Mouse (Mus musculus) forebrain, embryonic 16.5 days (tissue): Measurements from ENCODE around the gene Ate1. TPM values are rescaled to one million over a fixed set of nuclear protein-coding genes. Genes with fewer than 3 reads are reported as not detected.

Experiments used
- ATAC-seq: fragments of 200-750 bp; cut with Nextera tagmentation; 2 replicates; pipeline ENCODE4 v1.8.0; 2017; ENCODE audit warnings: mild to moderate bottlenecking, moderate library complexity
- H3K27ac ChIP-seq: fragments of 300-500 bp; sonication (generic); 2 replicates; pipeline ENCODE4 v1.5.1; 2014; ENCODE audit warnings: low read length, control low read depth
- H3K27me3 ChIP-seq: fragments of 300-500 bp; sonication (generic); replicated peaks from 2 replicates; pipeline ENCODE4 v1.6.1; 2014; ENCODE audit warnings: low read length; ENCODE audit not compliant: control insufficient read depth, insufficient read depth
- H3K36me3 ChIP-seq: fragments of 300-500 bp; sonication (generic); 2 replicates; pipeline ENCODE4 v1.6.1; 2014; ENCODE audit not compliant: control insufficient read depth, insufficient read depth
- H3K4me1 ChIP-seq: fragments of 300-500 bp; sonication (generic); replicated peaks from 2 replicates; pipeline ENCODE4 v1.6.1; 2014; ENCODE audit warnings: low read length; ENCODE audit not compliant: control insufficient read depth, insufficient read depth
- H3K4me2 ChIP-seq: fragments of 300-500 bp; sonication (generic); 2 replicates; pipeline ENCODE4 v1.6.1; 2014; ENCODE audit warnings: mild to moderate bottlenecking, low read length, control low read depth
- H3K4me3 ChIP-seq: fragments of 300-500 bp; sonication (generic); replicated peaks from 2 replicates; pipeline ENCODE4 v1.5.1; 2014; ENCODE audit warnings: mild to moderate bottlenecking, low read length, control low read depth
- H3K9ac ChIP-seq: fragments of 300-500 bp; sonication (generic); replicated peaks from 2 replicates; pipeline ENCODE4 v1.6.1; 2014; ENCODE audit warnings: low read depth, low read length, control low read depth
- H3K9me3 ChIP-seq: fragments of 300-500 bp; sonication (generic); 2 replicates; pipeline ENCODE4 v1.6.1; 2016; ENCODE audit warnings: low read length; ENCODE audit not compliant: control insufficient read depth
- WGBS: fragments of 180-500 bp; shearing (Covaris S2); extraction: QIAGEN DNeasy Blood & Tissue Kit; methylation state at CpG from one replicate; pipeline ENCODE4 v1.1.7; 2014; 5-methylcytosine and 5-hydroxymethylcytosine counted together
- polyA plus RNA-seq: library from polyadenylated mRNA; unstranded; fragments of >200 nt; fragmentation: Nextera tagmentation; extraction: Ambion mirVana; gene quantifications from 2 replicates; pipeline ENCODE4 v1.2.1, GENCODE M21; 2015

Ate1 gene
- polyA plus RNA-seq: 86.3 and 95.4 TPM in 2 replicates

DNA sequence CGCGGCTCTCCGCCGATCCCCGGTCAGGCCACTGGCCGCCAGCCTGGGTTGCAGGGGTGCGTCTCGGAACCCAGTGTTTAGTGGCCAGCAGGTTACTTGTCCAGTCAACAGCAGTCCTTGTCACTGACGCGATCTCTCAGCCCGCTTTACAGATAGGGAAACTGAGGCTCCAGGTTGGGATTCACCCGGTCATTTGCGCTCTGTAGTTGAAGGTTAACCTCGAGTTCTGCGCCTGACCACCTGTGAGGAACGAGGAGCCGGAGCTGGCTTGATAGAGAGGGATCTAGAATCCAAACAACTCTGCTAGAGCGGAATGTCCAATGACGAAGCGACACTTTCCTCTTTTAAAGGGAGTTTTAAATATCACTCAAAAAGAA lies at the start of gene Ate1:
Ate1 (minus strand) TSS at position 321 of the 377 bp plus-strand sequence.
- 16% methylated on average over 20 of the region's 20 CpGs for WGBS
- Histone ChIP-seq H3K36me3 (no peaks in the 10 kb centered on the region), H3K27me3 (no peaks in the 10 kb centered on the region), H3K9me3 (no peaks in the 10 kb centered on the region), H3K9ac (peak within 1 kb of the TSS; percentile 98), H3K4me3 (peak within 1 kb of the TSS; percentile 95), H3K4me1 (peaks cover 21% of the 10 kb centered on the region), H3K4me2 (peak within 1 kb of the TSS; percentile 74), H3K27ac (peak within 1 kb of the TSS; percentile 96)
- ATAC-seq: no peak

DNA sequence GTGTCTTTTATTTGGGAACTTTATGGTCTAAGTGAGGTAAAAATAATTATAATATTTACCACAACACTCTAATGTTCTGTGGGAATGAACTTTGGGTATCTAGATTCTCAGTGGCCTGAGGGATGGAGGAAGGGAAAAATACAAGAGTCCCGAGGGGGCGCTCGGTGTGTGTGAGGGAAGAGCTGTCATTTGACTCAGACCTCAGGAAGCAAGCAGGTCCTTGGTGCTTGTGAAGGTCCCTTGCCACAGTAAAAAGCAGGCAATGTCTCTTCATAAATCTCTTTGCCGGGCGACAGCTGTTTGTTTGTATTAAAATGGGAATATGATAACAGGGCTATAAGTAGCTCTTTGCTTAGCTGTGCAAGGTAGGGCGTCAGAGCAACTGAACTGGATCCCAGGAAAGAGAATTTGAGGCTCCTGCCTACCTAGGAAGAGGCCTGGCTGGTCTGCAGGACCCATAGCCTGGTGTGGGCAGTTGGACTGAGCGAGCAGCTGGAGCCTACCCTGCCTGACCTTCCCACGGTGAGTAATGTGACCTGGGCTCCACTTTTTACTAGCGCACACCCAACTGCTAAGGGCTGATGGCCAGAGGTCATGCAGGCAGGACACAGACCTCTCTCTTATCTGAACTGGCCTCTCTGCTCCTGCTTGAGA lies 48.7 kb upstream of the Ate1 start:
- Histone ChIP-seq H3K4me2 (no peak overlapping the region), H3K27me3 (no peaks in the 10 kb centered on the region), H3K27ac (no peak overlapping the region), H3K4me1 (peaks cover 7% of the 10 kb centered on the region), H3K36me3 (no peaks in the 10 kb centered on the region), H3K4me3 (no peak overlapping the region), H3K9me3 (no peaks in the 10 kb centered on the region), H3K9ac (no peak overlapping the region)
- ATAC-seq: no peak
- 88% methylated on average over 9 of the region's 9 CpGs for WGBS

DNA sequence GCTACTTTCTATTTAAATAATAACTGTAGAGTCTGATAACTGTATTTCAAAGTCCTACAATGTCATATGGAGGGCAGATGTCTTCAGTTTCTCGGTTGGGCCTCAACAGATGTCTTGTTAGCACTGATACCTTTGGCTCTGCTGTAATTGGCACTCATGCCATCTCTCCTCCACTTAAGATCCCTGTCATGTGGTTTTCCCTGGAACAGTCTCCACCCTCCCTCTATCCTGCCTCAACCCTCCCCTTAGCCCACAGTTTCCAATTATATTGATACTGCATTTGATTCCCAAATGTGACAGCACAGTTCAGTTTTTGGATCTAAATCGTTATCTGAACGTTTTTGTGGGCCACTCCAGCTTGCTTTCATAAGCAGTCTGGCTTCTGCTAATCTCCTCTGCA lies 44.4 kb upstream of the Ate1 start:
- Histone ChIP-seq H3K4me1 (peaks cover 2% of the 10 kb centered on the region), H3K27me3 (no peaks in the 10 kb centered on the region), H3K9ac (no peak overlapping the region), H3K4me2 (no peak overlapping the region), H3K4me3 (no peak overlapping the region), H3K36me3 (no peaks in the 10 kb centered on the region), H3K27ac (no peak overlapping the region; the same call in 1 of the 2 replicates), H3K9me3 (no peaks in the 10 kb centered on the region)
- WGBS: 51% methylated on average over 3 of the region's 3 CpGs
- 0 out of 2 replicates have a peak, but pooled peaks have one; percentile 57 for ATAC-seq

DNA sequence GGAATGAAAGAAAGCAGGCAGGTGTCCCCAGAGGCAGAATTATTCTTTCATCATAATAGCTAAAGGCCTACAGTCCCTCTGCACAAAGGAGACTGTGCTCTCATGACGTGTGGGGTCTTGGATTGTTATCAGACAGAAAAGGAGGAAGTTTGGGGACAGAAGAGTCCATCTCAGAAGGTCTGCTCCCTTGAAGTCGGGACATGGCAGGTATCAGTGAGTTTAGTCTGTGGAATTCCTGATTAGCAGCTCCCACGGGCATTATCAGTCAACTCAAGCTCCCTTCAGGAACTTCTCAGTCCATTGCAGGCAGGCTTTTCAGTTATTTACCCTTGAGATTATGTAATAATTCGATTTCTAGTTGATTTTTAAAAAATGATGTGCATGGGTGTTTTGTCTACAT lies 43.7 kb upstream of the Ate1 start:
- WGBS: 65% methylated on average over 4 of the region's 4 CpGs
- no peak overlapping the region for H3K9ac ChIP-seq
- H3K9me3 ChIP-seq: no peaks in the 10 kb centered on the region
- no peaks in the 10 kb centered on the region for H3K27me3 ChIP-seq
- ATAC-seq: no peak
- no peak overlapping the region for H3K27ac ChIP-seq
- no peaks in the 10 kb centered on the region for H3K36me3 ChIP-seq
- no peak overlapping the region for H3K4me2 ChIP-seq
- no peak overlapping the region for H3K4me3 ChIP-seq
- peaks cover 2% of the 10 kb centered on the region for H3K4me1 ChIP-seq

DNA sequence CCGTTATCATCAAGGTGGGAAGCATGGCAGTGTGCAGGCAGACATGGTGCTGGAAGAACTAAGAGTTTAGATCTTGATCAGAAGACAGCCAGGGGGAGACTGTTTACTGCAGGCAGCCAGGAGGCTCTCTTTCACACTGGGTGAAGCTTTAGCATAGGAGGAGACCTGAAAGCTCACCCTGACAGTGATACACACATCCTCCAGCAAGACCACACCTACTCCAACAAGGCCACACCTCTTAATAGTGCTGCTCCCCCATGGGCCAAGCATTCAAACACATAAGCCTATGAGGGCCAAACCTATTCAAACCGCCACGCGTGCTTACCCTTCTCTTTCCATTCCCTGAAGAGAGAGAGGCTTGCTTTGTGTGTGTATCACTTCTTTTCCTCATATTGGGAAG lies 43.1 kb upstream of the Ate1 start:
- Histone ChIP-seq H3K4me3 (no peak overlapping the region), H3K9ac (no peak overlapping the region), H3K27me3 (no peaks in the 10 kb centered on the region), H3K27ac (no peak overlapping the region), H3K9me3 (no peaks in the 10 kb centered on the region), H3K4me2 (no peak overlapping the region), H3K36me3 (no peaks in the 10 kb centered on the region), H3K4me1 (peaks cover 2% of the 10 kb centered on the region)
- ATAC-seq: no peak
- 92% methylated on average over 4 of the region's 4 CpGs for WGBS

DNA sequence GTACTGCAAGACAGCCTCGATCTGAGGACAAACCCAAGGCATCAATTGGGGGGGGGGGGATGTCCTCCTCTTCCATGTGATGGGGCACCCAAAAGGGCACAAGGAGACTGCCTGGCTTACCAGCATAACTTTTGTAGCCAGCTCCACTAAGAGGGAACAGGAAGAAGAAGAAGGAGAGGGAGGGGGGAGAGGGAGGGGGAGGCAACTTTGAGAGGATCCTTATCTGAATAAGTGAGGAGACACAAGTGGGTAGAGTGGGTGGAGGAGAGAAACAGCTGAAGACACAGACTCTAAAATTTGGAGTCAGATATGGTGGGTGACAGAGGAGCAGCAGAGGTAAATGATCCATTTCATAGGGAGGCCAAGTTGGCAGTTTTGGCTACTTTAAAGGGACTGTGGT lies 40.8 kb upstream of the Ate1 start:
- Histone ChIP-seq H3K9ac (no peak overlapping the region), H3K4me1 (peaks cover 2% of the 10 kb centered on the region), H3K4me2 (no peak overlapping the region), H3K27me3 (no peaks in the 10 kb centered on the region), H3K9me3 (no peaks in the 10 kb centered on the region), H3K4me3 (no peak overlapping the region), H3K27ac (no peak overlapping the region), H3K36me3 (no peaks in the 10 kb centered on the region)
- WGBS: 77% methylated on average over 1 of the region's 1 CpGs
- no peak for ATAC-seq

DNA sequence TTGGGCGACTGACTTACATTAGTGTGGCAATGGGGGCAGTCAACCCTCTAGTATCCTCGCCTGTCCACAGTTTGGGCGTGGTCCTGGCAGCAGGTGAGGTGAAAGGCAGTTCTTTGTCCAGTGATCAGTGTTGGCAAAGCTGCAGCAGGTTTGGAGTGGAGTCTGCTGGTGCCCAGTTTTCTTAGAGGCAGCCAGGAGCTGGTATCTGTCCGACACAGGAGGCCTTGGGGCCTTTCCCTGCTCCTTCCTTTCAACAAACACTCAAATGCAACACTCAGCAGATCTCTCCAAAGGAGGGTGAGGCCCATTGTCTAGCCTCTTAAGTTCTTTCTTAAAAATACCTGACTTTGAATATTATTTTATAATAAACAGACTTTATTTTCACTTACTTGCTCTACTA lies 38.4 kb upstream of the Ate1 start:
- H3K36me3 ChIP-seq: no peaks in the 10 kb centered on the region
- no peak overlapping the region for H3K4me3 ChIP-seq
- no peak overlapping the region for H3K4me2 ChIP-seq
- H3K27ac ChIP-seq: no peak overlapping the region
- peaks cover 4% of the 10 kb centered on the region; the same call in 1 of the 2 replicates for H3K4me1 ChIP-seq
- H3K9ac ChIP-seq: no peak overlapping the region
- no peaks in the 10 kb centered on the region for H3K9me3 ChIP-seq
- WGBS: 77% methylated on average over 4 of the region's 4 CpGs
- H3K27me3 ChIP-seq: no peaks in the 10 kb centered on the region
- no peak for ATAC-seq

DNA sequence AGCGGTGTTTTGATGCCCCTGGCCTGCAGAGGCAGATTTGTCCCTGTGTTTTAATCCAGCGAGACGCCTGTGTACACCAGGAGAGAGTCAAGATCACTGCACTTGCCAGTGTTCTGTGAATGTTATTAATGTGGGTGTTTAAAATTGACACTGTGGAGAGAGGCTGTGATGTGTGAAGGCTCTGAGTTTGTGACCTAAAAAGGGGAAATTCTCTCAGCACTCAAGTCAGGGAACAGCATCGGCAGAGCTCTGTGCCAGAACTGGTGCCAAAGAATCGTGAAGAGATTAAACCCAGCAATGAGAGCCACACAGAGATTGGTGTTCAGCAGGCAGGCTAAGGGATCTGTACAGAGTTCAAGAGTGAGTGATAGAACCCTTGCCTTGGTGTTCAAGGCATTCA lies 35.4 kb upstream of the Ate1 start:
- Histone ChIP-seq H3K4me1 (peaks cover 13% of the 10 kb centered on the region; the same call in 1 of the 2 replicates), H3K36me3 (no peaks in the 10 kb centered on the region), H3K9ac (no peak overlapping the region), H3K27me3 (no peaks in the 10 kb centered on the region), H3K9me3 (no peaks in the 10 kb centered on the region), H3K4me2 (no peak overlapping the region), H3K27ac (no peak overlapping the region), H3K4me3 (no peak overlapping the region)
- no peak for ATAC-seq
- 26% methylated on average over 5 of the region's 5 CpGs for WGBS

DNA sequence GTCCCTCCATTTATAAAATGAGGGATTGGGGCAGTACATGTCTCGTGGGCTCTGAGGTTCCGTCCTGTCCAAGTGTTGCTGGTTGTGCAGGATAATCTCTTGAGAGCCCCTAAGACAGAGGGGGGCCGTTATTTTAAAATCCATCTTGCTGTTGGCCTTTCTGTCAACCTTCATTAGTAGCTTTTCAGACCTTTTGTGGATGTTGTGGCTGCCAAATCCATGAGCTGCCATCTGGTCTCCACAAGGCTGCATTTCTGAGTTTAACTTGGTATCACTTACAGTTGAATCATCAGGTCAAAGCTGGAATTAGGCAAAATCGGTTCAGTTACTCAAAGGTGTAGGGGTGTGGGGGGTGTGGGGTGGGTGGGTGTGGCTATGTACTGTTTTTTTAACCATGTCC lies 33.2 kb upstream of the Ate1 start:
- Histone ChIP-seq H3K9ac (no peak overlapping the region), H3K4me3 (no peak overlapping the region), H3K4me2 (no peak overlapping the region), H3K27me3 (no peaks in the 10 kb centered on the region), H3K27ac (no peak overlapping the region), H3K4me1 (peaks cover 13% of the 10 kb centered on the region; the same call in 1 of the 2 replicates), H3K9me3 (no peaks in the 10 kb centered on the region), H3K36me3 (no peaks in the 10 kb centered on the region)
- no peak for ATAC-seq
- WGBS: 41% methylated on average over 4 of the region's 4 CpGs

DNA sequence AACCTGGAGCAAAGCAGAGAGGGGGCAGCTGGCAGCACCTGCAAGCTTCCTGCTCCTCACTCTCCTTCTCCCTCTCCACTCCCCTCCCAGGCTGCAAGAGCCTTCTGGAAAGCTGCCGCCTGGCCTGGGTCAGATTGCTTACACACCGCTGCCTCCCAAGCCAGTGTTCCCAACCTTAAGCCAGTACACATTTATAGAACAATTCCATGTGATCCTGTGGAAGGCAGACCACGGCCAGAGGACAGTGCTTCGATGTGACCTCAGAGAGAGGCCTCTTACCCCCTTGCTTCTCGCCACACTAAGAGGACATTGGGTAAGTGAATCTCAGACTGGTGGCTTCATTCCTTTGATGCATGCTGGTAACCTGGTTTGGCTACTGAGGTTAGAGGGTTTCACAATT lies 32.6 kb upstream of the Ate1 start:
- no peaks in the 10 kb centered on the region for H3K27me3 ChIP-seq
- peaks cover 13% of the 10 kb centered on the region; the same call in 1 of the 2 replicates for H3K4me1 ChIP-seq
- H3K4me2 ChIP-seq: no peak overlapping the region
- no peaks in the 10 kb centered on the region for H3K36me3 ChIP-seq
- no peak overlapping the region for H3K4me3 ChIP-seq
- H3K27ac ChIP-seq: no peak overlapping the region
- H3K9ac ChIP-seq: no peak overlapping the region
- WGBS: 47% methylated on average over 5 of the region's 5 CpGs
- H3K9me3 ChIP-seq: no peaks in the 10 kb centered on the region
- ATAC-seq: no peak
